Mouse (Mus musculus) hindlimb bud, embryonic 11.5 days (tissue): ENCODE measurements around the gene Piga.
A peak's percentile ranks its signal among the peaks of the same experiment; 100 is the strongest.

ENCODE experiments used
- DNase-seq: peaks from one replicate; pipeline ENCODE4 v3.0.0-alpha.2; 2012; ENCODE audit warnings: low read depth, low spot score; ENCODE audit errors: extremely low spot score

Piga gene

DNA sequence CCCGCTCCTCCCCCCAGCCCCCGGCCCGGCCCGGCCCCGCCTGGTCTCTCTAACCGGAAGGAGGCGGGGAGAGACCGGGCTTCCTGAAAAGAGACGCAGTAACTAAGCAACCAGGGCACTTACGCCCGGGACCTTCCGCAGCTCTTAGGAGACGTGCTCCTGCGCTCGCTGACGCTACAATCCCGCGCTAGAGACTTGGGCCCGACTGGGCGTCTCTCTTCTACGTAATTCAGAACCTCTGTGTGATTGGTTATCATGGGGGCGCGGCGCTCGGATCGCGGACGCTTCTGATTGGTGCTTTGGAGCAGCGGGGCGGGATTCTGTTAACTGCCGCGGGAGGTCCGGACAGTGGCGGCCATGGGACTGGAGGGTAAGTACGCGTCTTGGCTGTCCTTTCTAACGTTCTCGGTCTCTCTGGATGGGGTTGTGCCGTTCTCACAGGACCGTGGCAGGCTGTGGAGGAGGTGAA is at the start of gene Piga:
Gene Piga, plus strand, starts transcription at position 317 of the 469 bp plus-strand sequence.
- peak; percentile 75 for DNase-seq

DNA sequence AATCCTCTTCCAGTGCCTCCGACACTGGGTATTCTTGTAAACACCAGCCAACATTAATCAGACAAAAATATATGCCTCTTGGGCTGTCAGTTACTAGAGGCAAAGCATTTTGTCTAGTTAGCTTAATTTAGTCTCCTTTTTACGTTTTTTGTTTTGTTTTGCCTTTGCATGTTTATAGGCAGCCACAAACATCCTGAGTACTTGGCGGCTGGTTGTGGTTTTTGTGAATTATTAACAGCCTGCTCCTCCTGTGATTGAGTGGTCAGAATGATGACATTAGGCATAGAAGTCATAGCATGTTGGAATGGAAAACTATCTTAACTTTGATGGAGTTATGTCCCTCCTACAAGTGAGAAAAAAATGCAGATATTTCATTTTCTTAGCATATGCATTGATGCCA is 49.0 kb upstream of the Piga start:
- no peak for DNase-seq

DNA sequence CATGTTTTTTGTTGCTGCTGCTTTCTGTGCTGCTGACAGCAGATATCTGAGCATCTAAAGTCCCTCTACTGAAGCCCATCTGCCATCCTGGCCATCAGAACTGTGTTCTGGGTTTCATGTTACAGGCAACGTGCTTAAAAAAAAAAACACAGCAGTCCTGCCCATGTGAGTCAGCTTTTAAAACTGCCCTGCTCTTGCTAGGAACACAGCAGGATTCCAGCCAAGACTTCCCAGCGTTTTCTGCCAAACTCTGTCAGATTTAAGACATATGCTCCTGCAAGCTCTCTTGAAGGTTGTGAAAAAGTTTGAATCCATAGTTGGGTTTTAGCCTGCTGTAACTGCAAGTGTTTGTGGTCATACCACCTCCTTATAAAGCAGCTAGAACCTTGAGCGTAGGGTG is 46.5 kb upstream of the Piga start, which contains the start of gene Vegfd:
Gene Vegfd, plus strand, starts transcription at position 298 of the 400 bp plus-strand sequence.
- no peak for DNase-seq

DNA sequence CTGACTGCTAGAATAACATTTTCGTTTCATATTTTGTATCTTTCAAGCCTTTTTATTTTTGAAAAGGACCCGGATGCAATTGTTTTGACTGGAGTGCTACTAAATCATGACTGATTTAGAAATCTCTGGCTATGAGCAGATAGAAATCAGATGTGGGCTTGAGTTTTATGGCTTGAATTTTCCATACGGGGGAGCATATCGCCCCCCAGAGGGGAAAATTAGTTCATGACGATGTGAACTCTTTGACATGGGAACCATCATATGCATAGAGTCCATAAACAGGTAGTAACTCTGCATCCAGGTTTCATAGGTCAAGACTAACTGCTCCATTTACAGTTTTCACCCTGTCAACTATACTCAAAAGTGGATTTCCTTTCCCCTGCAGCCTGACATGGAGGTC is 45.0 kb upstream of the Piga start:
- DNase-seq = no peak

DNA sequence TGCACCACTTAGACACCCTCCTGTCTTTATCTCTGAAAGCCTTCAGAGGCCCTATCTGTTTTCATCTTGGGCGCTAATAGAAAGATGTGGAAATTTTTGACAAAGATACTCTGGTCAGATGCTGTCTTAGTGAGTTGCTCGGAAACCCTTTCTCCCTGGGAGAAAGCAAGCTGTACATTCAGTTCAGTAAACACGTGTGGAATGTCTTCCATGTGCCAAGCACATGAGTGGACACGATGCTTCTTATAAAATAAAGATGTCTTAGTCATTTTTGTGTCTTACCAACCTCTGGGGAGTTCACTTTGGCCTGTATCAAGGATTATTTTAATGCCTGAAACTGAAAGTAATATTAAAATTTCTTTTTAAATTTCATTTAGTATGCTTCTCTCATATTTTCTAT is 39.9 kb upstream of the Piga start:
- no peak for DNase-seq

DNA sequence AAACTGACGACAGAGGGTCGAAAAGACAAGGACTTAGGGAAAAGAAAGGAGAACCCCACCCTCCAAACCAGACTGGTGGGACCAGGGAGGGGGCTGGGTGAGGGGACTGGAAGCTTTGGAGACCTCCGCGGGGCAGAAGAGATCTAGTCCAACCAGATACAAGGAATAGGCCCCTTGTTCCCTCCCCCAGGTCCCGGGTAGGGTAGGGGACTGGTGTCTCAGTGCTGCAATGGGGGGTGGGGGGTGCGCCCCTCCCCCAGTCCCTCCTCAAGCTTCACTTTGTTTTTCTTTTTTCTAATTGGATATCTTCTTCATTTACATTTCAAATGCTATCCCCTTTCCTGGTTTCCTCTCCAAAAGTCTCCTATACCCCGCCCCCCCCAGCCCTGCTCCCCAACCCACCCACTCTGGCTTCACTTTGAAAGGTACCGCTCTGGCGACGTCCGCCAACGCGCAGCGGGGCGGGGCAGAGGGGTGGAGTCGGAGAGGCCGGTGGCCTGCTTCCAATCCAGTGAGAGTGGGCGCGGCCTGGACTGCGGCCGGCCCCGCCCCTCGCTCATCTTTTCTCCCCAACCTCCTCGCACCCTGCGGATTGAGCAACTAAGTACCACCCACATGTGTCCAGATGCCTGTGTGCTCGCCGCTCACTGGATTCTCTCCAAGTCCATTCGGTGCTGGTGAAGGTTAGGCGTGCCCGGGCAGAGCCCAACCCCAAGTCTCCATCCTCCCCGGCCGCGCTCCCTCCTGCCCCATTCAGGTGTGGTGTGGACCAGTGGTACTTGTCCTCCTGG is 37.8 kb upstream of the Piga start:
- DNase-seq = no peak

DNA sequence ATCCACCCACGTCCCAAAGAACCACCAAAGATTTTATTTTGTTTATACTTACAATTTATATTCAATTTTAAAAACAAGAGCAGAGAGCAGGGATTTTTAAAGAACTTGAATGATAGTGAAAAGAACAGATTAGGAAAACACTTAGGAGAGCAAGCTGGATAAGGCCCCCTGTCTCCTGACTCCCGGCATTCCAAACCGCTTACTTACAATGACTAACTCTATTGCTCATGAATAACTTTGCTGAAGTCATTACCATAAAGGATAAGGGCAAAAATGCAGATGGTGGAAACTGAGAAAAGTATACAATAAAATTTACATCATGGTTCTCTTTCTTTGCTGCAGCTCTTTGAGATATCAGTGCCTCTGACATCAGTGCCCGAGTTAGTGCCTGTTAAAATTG is 25.5 kb upstream of the Piga start:
- no peak for DNase-seq

DNA sequence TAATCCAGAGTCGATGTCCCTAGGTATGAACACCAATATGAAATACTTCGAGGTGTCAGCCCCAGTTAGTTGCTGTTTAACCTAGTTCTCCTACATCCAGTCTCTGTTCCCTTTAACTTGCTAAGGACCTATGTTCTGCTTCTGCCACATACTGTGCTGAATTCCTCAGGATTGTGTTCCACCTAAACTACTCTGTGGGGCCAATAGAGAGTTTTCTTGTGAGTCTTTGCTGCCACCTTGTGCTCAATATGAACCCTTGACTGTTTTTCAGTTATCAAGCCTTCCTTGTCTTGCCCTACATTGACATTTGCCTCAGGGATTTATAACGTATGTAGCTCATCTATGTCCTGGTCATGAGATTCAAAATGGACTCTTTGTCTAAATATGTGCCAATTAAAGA is 21.1 kb upstream of the Piga start:
- no peak for DNase-seq

DNA sequence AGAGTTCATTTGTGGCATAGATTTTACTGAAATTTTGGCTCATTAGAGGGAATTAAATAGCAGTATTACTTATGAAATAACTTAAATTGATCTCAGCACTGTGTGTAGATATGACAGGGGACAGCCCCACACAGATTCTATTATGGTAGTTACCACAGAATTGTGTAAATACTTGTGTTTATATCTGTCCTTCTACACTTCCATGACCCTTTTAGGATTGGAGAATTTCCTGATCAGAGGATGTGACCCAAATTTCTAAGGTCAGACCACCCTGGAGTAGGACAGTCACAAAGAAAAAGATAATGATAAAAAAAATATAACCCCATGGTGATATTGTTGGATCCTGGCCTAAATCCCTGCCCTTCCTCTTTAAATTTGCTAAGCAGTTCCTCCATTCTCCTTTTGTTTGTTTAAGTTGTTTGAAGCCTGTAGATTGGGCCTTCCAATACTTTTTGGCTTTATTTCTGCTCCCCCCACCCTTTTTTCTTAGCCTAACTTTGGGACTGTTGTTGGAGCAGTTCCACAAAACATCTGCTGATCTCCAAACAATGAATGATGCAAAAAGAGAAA is 14.4 kb upstream of the Piga start:
- no peak for DNase-seq

DNA sequence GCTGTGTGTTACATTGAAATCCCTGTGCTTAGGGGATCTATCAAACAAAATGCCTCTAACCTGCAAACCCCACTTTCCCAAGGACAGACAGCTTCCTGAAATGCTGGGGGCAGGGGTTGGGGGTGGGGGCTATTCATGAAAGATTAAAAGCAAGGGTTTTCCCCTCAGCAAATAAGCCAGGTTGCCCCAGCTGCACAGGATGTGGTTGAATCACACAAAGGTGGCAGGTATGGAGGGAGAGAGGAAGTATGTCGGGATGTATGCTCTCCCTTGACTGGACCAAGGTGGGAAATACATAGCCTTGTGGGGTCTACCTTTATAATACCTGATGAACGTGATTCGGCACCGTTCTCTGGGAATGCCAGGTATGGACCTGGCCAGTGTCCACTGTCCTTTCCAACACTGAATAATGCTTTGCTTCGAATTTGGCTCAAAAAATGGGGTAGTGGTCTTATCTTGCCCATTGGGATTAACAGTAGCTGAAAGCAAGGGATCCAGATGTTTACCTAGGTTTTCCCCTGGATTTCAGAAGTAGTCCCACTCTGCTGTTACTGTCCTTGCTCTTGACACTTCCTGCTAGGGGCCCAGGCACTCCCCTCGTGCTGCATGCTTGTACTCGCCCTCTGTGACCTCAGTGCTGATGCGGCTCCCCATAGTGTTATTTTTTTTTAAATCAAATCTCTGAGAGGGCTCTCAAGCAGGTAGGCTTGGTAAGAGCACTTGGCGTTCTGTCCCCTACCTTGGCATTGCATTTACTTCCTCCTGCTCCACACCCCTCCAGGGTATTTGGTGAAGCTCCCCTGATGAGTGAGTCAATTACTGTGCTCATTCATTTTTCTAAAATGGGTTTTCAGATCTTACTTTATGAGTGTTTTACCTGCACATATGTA is 13.2 kb upstream of the Piga start:
- DNase-seq = no peak

DNA sequence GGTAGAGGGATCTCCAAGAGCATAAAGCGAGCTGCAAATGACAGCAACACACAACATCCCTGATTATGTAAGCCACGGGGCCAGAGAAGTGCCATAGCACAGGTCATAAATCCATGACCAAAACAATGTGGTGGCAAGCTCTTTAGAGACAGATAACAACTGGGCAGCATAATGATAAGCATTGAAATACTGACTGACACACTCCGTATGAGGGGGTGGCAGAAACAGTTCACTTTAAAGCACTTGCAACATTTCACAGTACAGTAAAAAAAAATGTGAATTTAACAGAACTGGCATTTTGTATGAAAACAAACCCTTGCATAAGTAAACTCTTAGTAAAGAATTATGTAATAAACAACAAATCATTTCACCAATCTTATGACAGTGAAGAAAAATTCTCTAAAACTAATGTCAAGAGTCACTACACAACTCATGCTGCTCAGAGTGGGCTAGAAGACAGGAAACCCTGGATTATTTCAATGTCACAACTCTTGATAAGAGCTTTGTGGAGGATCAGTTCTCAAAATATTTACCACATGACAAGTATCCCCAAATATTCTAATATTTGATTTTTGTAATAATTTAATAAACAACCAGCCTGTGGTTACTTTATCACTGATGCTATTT is 11.2 kb upstream of the Piga start:
- DNase-seq = no peak

DNA sequence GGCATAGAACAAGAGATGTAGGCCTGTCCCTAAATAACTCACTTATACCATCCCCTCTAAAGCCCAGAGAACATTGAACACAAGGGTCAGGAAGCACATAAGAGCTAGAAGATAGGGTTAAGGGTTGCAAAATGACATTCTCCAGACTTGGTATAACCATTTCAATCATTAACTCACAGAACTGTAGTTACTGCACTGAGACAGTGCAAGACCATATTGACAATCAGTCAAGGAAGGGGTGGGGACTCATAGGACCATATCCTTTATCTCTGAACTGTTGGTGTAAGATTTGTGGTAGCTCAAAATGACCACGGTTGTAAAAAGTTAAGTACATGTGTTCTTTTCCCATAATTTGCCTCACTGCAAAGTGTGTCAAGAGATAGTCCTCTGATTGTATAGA is 9.0 kb upstream of the Piga start:
- DNase-seq = no peak

DNA sequence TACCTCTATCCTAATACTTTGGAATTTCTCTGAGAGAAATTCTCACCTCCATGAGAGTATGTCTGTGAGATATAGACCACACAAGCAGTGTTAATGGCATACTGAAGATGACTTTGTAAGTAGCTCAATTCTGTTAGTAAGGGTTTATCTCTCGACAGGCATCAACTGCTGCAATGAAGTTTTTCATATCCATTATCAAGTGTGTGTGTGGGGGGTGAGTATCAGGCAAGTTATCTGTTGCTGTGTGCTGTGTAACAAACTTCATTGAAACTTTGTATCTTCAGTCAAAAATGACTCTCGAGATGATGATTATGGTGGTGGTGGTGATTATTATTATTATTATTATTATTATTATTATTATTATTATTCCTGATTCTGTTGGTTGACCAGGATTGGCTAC is 2.8 kb upstream of the Piga start:
- no peak for DNase-seq

DNA sequence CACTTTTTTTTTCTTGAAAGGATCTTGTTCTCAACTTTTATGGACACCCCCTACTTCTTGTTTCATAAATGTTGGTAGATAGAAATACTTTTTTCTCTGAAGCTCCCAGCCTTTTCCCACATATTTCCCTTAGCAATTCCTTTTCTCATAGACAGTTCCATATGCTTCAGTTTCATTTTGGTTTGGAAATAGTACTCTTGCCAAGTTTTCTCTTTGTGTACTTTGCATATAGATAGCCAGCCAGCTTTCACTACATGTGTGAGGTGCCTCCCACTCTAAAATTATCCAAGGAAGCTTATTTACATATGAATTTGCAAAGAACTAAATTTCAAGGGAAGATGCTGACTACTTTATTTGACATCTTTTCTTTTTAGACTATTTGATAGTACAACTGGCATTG is 1.6 kb upstream of the Piga start:
- DNase-seq = no peak

DNA sequence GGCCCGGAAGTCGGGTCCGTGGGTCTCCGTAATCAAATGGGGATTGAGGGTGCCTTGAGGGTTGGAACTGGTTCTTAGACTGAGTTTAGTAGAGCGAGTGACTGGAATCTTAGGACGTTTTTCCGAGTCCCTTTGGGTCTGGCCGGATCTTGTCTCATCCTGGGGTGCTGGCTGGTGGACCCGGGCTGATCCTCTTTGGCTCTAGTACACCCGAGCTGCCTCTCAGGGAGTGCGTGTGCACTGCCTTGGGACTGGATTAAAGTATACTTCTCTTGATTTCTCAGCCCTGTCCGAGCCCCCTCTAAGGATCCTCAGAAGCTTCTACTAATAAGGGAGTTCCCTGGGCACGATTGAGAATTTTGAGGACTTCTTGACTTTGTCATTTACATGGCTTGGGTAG is 368 bp downstream of the Piga start:
- DNase-seq = no peak

DNA sequence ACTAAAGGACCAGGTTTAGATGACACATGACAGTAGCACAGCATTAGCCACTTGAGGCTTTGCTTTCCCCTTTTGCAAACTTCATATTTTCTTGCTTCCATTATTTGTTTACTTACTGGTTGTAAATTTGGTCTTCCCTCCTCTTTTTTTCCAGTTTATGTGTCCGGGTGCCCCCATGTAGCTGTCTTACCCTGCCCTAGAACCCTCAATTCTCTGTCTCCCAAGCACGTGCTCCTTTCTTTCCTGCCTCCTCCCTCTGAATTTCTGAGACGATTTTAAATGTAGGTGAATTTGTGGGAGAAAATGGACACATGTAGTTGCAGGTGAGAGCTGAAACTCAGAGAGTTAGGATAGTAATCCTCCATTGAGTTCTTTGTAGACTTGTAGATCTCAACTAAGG is 931 bp downstream of the Piga start:
- no peak for DNase-seq

DNA sequence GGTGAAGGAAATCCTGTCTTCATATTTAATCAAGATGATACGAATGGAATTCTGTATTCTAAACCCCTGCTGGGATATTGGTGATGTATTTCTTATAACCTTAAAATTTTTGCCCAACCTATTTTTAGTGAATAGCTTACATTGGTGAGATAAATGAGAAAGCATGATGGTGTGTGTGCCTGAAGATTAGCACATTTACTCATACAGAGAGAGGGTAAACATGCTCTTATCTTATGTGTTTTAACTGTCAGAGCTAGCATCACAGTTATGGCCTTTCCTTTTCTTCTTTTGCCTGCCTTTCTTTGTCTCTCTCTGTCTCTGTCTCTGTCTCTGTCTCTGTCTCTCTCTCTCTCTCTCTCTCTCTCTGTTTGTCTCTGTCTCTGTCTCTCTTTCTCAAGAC is 5.2 kb downstream of the Piga start:
- DNase-seq = no peak

DNA sequence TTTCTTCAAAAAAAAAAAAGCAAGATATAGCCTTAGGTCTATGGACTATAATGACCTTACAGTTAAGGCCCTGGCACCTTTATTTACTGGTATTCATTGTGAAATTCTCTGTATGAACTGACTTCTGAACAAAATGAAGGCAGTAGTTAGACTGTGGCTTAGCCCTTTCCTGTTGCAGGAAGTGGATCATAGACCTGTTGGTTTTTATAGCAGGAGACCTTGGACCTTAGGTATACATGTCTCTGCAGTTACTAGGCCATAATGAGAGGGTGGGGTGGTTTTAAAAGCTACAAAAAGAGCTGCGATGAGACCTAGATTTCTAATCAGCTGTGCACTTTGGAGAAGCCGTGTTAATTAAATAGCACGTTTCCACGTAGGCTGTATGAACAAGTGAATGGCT is 7.7 kb downstream of the Piga start:
- no peak for DNase-seq

DNA sequence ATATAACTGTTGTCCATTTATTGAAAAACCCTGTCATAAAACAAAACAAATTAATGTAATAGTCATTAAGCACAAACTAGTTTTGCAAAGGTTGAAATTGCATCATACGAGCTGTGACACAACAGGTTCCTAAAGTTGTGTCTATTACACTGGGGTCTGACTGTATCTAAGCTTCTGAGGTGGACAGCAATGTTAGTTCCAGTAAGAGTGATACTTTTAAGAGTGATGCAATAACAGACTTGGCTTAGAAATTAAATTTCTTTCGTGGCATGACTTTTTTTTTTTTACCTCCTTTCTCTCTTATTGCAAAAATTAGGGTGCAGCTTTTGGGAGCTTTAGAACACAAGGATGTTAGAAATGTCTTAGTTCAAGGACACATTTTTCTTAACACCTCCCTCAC is 8.6 kb downstream of the Piga start:
- DNase-seq = no peak

DNA sequence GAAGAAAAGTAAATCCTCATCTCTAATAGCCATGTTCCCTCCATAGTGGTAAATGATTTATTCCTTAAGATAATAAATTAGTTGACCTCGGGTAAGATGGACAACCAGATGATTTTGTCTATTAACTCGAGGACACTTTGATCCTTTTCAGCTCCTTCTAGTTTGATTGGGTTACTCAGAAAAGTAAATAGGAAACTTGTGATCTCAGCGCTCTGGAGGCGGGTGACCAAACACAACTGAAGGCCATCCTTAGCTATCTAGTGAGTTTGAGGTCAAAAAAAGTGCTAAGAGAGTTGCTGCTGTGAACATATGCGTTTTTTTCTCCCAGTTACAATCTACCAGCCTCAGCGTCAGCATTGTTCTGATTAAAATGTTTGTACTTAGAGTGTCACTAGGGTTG is 11.0 kb downstream of the Piga start:
- DNase-seq = no peak

DNA sequence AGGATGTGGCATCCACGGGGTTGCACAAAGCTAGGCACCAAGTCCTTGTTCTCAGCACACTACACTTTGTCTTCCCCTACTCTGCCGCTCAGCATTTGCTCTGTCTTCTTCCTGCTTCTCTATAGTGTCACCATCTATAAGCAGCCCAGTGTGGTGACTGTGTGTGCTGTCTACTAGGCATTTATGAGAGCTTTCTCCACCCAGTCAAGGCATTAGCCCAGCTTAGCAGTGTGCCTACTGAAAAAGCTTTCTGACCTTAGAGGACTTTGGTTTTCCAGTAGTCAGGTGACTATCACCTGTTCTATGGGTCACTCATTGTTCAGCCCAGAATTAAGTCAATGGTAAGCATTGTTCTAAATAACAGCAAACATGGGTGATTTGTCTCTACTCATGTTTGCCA is 11.5 kb downstream of the Piga start:
- no peak for DNase-seq
